Mouse (Mus musculus): Measurements from ENCODE around the gene Fbxo11. TPM values are rescaled to one million over a fixed set of nuclear protein-coding genes. Genes with fewer than 3 reads are reported as not detected.

Gene Fbxo11
- total and polyA plus RNA-seq, 3 experiments = 9.4 to 91.4 (median 17.5) TPM

- TF ChIP-seq SMC3 (IDR thresholded peaks at IDR 0.05; ENCODE audit: low read depth, low read length) (no peak), NRF1 (IDR thresholded peaks at IDR 0.05; ENCODE audit: insufficient read depth, low read depth, low read length, poor library complexity, severe bottlenecking) (no peak), USF1 (IDR thresholded peaks at IDR 0.05; ENCODE audit: low read depth, low read length) (no peak), ETS1 (IDR thresholded peaks at IDR 0.05; ENCODE audit: low read depth, low read length) (no peak), GABPA (IDR thresholded peaks at IDR 0.05; ENCODE audit: low read depth, low read length) (no peak), MAX (IDR thresholded peaks at IDR 0.05; ENCODE audit: low read length) (no peak), SIN3A (IDR thresholded peaks at IDR 0.05; ENCODE audit: low read length) (no peak)
- H3K79me2 ChIP-seq (ENCODE audit: control insufficient read depth, insufficient read depth, low read length, poor library complexity) = no peaks in the 10 kb centered on the region
- H3K27me3 ChIP-seq (ENCODE audit: control insufficient read depth in 1 of 2, insufficient read depth in 2 of 2, low read length in 2 of 2) = no peaks in the 10 kb centered on the region
- H3K9me3 ChIP-seq (replicated peaks; ENCODE audit: insufficient read depth, low read length) = no peaks in the 10 kb centered on the region
- no peak overlapping the region for H3K9ac ChIP-seq (ENCODE audit: control insufficient read depth, low read depth, low read length, poor library complexity, severe bottlenecking)
- no peak for DNase-seq (ENCODE audit: low read depth, low spot score)
- no peak overlapping the region for H3K4me3 ChIP-seq (ENCODE audit: control insufficient read depth in 1 of 2, insufficient read depth in 1 of 2, low read depth in 2 of 2, low read length in 2 of 2)
- no peaks in the 10 kb centered on the region for H3K4me1 ChIP-seq (ENCODE audit: control insufficient read depth in 1 of 2, insufficient read depth in 2 of 2, low read length in 2 of 2)
- no peak overlapping the region for H3K27ac ChIP-seq (ENCODE audit: control insufficient read depth, low read depth, low read length)
- no peaks in the 10 kb centered on the region for H3K36me3 ChIP-seq (ENCODE audit: control insufficient read depth in 1 of 2, insufficient read depth in 2 of 2, low read length in 2 of 2)
These were observed 31.8 kb upstream of the Fbxo11 start for GRCm38 (mm10) chr17:88096809-88097399.

DNA sequence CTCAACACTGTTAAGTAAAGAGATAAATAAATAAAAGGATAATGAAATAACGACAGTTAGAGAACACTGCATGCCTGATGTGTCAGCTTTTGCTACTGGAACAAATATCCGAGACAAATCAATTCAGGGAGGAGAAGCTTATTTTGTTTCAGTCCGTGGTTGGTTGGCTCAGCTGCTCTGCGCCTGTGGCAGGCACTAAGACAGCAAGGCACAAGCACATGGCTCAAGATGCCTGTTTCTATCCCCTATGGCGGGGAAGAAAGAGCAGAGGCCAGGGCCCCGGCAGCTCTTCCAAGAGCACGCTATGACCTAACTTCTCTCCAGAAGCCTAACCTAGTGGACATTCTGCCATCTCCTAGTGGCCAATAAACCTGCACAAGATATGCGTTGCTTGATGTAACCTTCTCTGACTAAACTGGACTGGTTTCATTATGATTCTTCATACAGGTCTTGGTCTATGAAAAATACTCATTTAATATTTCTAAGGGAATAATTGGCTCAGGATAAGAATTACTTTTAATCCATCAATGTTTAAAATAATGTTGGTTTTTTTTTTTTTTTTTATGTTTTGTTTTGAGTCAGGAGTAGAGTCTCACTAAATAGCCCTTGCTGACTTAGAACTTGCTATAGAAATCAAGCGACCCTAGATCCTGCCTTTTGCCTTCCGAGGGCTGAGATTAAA, 30.6 kb upstream of the Fbxo11 start:
- H3K4me3 ChIP-seq (ENCODE audit: control insufficient read depth in 1 of 2, insufficient read depth in 1 of 2, low read depth in 2 of 2, low read length in 2 of 2) = no peak overlapping the region
- H3K36me3 ChIP-seq (ENCODE audit: control insufficient read depth in 1 of 2, insufficient read depth in 2 of 2, low read length in 2 of 2) = no peaks in the 10 kb centered on the region
- H3K27me3 ChIP-seq (ENCODE audit: control insufficient read depth in 1 of 2, insufficient read depth in 2 of 2, low read length in 2 of 2) = no peaks in the 10 kb centered on the region
- TF ChIP-seq MYC (IDR thresholded peaks at IDR 0.05; ENCODE audit: low read depth, low read length) = no peak
- no peak for TF ChIP-seq MAFK (IDR thresholded peaks at IDR 0.05; ENCODE audit: borderline replicate concordance, low read depth, low read length)
- no peak for TF ChIP-seq UBTF (IDR thresholded peaks at IDR 0.05; ENCODE audit: borderline replicate concordance, insufficient read depth, low read depth, low read length)
- no peak for TF ChIP-seq SMC3 (IDR thresholded peaks at IDR 0.05; ENCODE audit: low read depth, low read length)
- TF ChIP-seq ZKSCAN1 (IDR thresholded peaks at IDR 0.05; ENCODE audit: low read depth, low read length) = no peak
- no peak for TF ChIP-seq TAL1 (IDR thresholded peaks at IDR 0.05; ENCODE audit: low read length)
- no peak for TF ChIP-seq KAT2A (conservative IDR thresholded peaks at IDR 0.05; ENCODE audit: low read depth, low read length)
- TF ChIP-seq CHD1 (IDR thresholded peaks at IDR 0.05; ENCODE audit: low read depth, low read length) = no peak
- TF ChIP-seq MAZ (IDR thresholded peaks at IDR 0.05; ENCODE audit: low read depth, low read length) = no peak
- no peak for TF ChIP-seq HCFC1 (IDR thresholded peaks at IDR 0.05; ENCODE audit: low read depth, low read length)
- TF ChIP-seq E2F4 (IDR thresholded peaks at IDR 0.05; ENCODE audit: borderline replicate concordance, low read depth, low read length) = no peak
- TF ChIP-seq POLR2A (IDR thresholded peaks at IDR 0.05; ENCODE audit: control insufficient read depth in 1 of 2, insufficient read depth in 1 of 2, low read depth in 1 of 2, low read length in 2 of 2, poor library complexity in 1 of 2) = no peak
- TF ChIP-seq GATA1 (IDR thresholded peaks at IDR 0.05; ENCODE audit: low read depth, low read length) = no peak
- TF ChIP-seq ZMIZ1 (IDR thresholded peaks at IDR 0.05; ENCODE audit: low read depth, low read length) = no peak
- no peak for TF ChIP-seq USF2 (IDR thresholded peaks at IDR 0.05; ENCODE audit: borderline replicate concordance in 1 of 2, insufficient read depth in 1 of 2, low read depth in 1 of 2, low read length in 2 of 2)
- no peak for TF ChIP-seq TCF12 (IDR thresholded peaks at IDR 0.05; ENCODE audit: low read depth, low read length)
- no peak for TF ChIP-seq ZNF384 (IDR thresholded peaks at IDR 0.05; ENCODE audit: low read depth, low read length)
- H3K4me1 ChIP-seq (ENCODE audit: control insufficient read depth in 1 of 2, insufficient read depth in 2 of 2, low read length in 2 of 2) = no peaks in the 10 kb centered on the region
- H3K27ac ChIP-seq (ENCODE audit: control insufficient read depth, low read depth, low read length) = no peak overlapping the region
- H3K9me3 ChIP-seq (replicated peaks; ENCODE audit: insufficient read depth, low read length) = no peaks in the 10 kb centered on the region
- no peak for DNase-seq (ENCODE audit: low read depth, low spot score)
- H3K79me2 ChIP-seq (ENCODE audit: control insufficient read depth, insufficient read depth, low read length, poor library complexity) = no peaks in the 10 kb centered on the region
- H3K9ac ChIP-seq (ENCODE audit: control insufficient read depth, low read depth, low read length, poor library complexity, severe bottlenecking) = no peak overlapping the region

Data from MEL (cell line).